Comparison of ENCODE assay signal across 8 mouse cellular contexts in genomic region chr11:98937914-98938694, GRCm38 (mm10). TPM values are rescaled to one million over a fixed set of nuclear protein-coding genes. Genes with fewer than 3 reads are reported as not detected.
A peak's percentile ranks its signal among the peaks of the same experiment; 100 is the strongest.
DNase-seq lines count a peak whose midpoint lies in the region; ATAC-seq and TF ChIP-seq lines count a peak whose summit lies in the region.

No protein-coding gene starts in this region.

- peak overlapping the region; percentile 97 for H3K27ac ChIP-seq in heart, embryonic 10.5 days
- H3K27ac ChIP-seq in kidney, postnatal 0 days, result peak overlapping the region; percentile 94

- peaks cover 88% of the 10 kb centered on the region for H3K4me1 ChIP-seq in heart, embryonic 10.5 days
- H3K4me1 ChIP-seq in kidney, postnatal 0 days (replicated peaks; ENCODE audit: insufficient read depth, low read length), result peaks cover 66% of the 10 kb centered on the region

- no peaks in the 10 kb centered on the region for H3K9me3 ChIP-seq in heart, embryonic 10.5 days
- H3K9me3 ChIP-seq in kidney, postnatal 0 days (replicated peaks; ENCODE audit: low read length), result no peaks in the 10 kb centered on the region

- WGBS in heart, embryonic 10.5 days, result under 1% methylated on average over 39 of the region's 39 CpGs
- under 1% methylated on average over 39 of the region's 39 CpGs for WGBS in kidney, postnatal 0 days

- H3K4me3 ChIP-seq in heart, embryonic 10.5 days, result peak overlapping the region; percentile 75
- peak overlapping the region; percentile 80 for H3K4me3 ChIP-seq in kidney, postnatal 0 days (replicated peaks; ENCODE audit: low read depth, low read length)

- H3K36me3 ChIP-seq in heart, embryonic 10.5 days, result peaks cover 10% of the 10 kb centered on the region; the same call in 1 of the 2 replicates
- H3K36me3 ChIP-seq in kidney, postnatal 0 days (ENCODE audit: insufficient read depth, low read length), result no peaks in the 10 kb centered on the region

- H3K4me2 ChIP-seq in kidney, postnatal 0 days (ENCODE audit: low read length), result peak overlapping the region; percentile 98

- H3K27me3 ChIP-seq in heart, embryonic 10.5 days (ENCODE audit: insufficient read depth, poor library complexity, severe bottlenecking), result no peaks in the 10 kb centered on the region
- no peaks in the 10 kb centered on the region for H3K27me3 ChIP-seq in kidney, postnatal 0 days (ENCODE audit: insufficient read depth, low read length)

- peak; percentile 3 for ATAC-seq in activated CD4-positive, CD25-positive, alpha-beta regulatory T cell, adult 4 months
- no peak for ATAC-seq in kidney, postnatal 0 days (replicated peaks; ENCODE audit: low FRiP score, low read depth)
- ATAC-seq in granulocyte monocyte progenitor cell, adult 5-6 weeks (replicated peaks; ENCODE audit: poor library complexity, severe bottlenecking), result no peak

- peak overlapping the region; percentile 91 for H3K9ac ChIP-seq in kidney, postnatal 0 days (ENCODE audit: low read depth, low read length)

- no peak for TF ChIP-seq CTCF in kidney, postnatal 0 days (IDR thresholded peaks at IDR 0.05; ENCODE audit: low read depth)

- peak; percentile 98 for DNase-seq in heart, adult 11 months
- no peak for DNase-seq in heart, adult 8-10 months (ENCODE audit: low spot score)
- DNase-seq in heart, embryonic 10.5 days (ENCODE audit: low spot score), result no peak
- DNase-seq in kidney, postnatal 0 days (ENCODE audit: low spot score), result peak; percentile 78
- DNase-seq in lung, postnatal 4 days, result peak; percentile 78 to 83
- peak; percentile 68 to 70 for DNase-seq in thymus, postnatal 10 days (ENCODE audit: low spot score in 2 of 2)

RNA-seq across cellular contexts. Expression of gene Rara, which starts 10.5 kb away (rescaled TPM):
- total RNA-seq in heart, adult 8-10 months (2022), result 10 to 100 TPM; 10.8 to 13.5 (median 11.9) TPM
- polyA plus RNA-seq in activated CD4-positive, CD25-positive, alpha-beta regulatory T cell, adult 4 months (2017; shearing (Covaris generic)), result 10 to 100 TPM in 1 of 2 experiments, 1 to 10 TPM in 1; 9.0 to 13.7 TPM
- 30.4 and 36.9 TPM in 2 replicates for polyA plus RNA-seq in heart, embryonic 10.5 days (2016; fragmentation: Nextera tagmentation; extraction: Ambion mirVana)
- 25.7 and 26.3 TPM in 2 replicates for polyA plus RNA-seq in kidney, postnatal 0 days (2015; fragmentation: Nextera tagmentation; extraction: Ambion mirVana)
- 3.8 and 8.8 TPM in 2 replicates for total RNA-seq in granulocyte monocyte progenitor cell, adult 5-6 weeks (2014; fragmentation: Nextera tagmentation)
- 1.9 and 3.1 TPM in 2 replicates for total RNA-seq in granulocyte monocyte progenitor cell, adult 5-6 weeks (2017)

RNA-seq across cellular contexts. Expression of gene Cdc6, which starts 30.5 kb away (rescaled TPM):
- under 1 TPM; 0.16 to 0.49 (median 0.25) TPM for total RNA-seq in heart, adult 8-10 months (2022)
- polyA plus RNA-seq in activated CD4-positive, CD25-positive, alpha-beta regulatory T cell, adult 4 months (2017; shearing (Covaris generic)), result 10 to 100 TPM; 10.1 to 17.7 TPM
- 39.3 and 47.7 TPM in 2 replicates for polyA plus RNA-seq in heart, embryonic 10.5 days (2016; fragmentation: Nextera tagmentation; extraction: Ambion mirVana)
- polyA plus RNA-seq in kidney, postnatal 0 days (2015; fragmentation: Nextera tagmentation; extraction: Ambion mirVana), result 12.3 and 15.5 TPM in 2 replicates
- 47.8 and 58.8 TPM in 2 replicates for total RNA-seq in granulocyte monocyte progenitor cell, adult 5-6 weeks (2014; fragmentation: Nextera tagmentation)
- 30.3 and 43.5 TPM in 2 replicates for total RNA-seq in granulocyte monocyte progenitor cell, adult 5-6 weeks (2017)

RNA-seq across cellular contexts. Expression of gene Gjd3, which starts 44.7 kb away (rescaled TPM):
- under 1 TPM in 1 of 4 experiments, not detected in 3; 0.44 TPM for total RNA-seq in heart, adult 8-10 months (2022)
- under 1 TPM in 1 of 2 experiments, not detected in 1; 0.41 TPM for polyA plus RNA-seq in activated CD4-positive, CD25-positive, alpha-beta regulatory T cell, adult 4 months (2017; shearing (Covaris generic))
- 1.0 and 1.1 TPM in 2 replicates for polyA plus RNA-seq in heart, embryonic 10.5 days (2016; fragmentation: Nextera tagmentation; extraction: Ambion mirVana)
- polyA plus RNA-seq in kidney, postnatal 0 days (2015; fragmentation: Nextera tagmentation; extraction: Ambion mirVana), result 1.1 and 1.6 TPM in 2 replicates
- not detected in 2 replicates for total RNA-seq in granulocyte monocyte progenitor cell, adult 5-6 weeks (2014; fragmentation: Nextera tagmentation)
- total RNA-seq in granulocyte monocyte progenitor cell, adult 5-6 weeks (2017), result 1.8 TPM in 1 of 2 replicates, not detected in the other

Comparison
In these comparisons a context has a peak if more than half of its experiments do, and no peak if none do; other contexts are left out.
1. DNase-seq: peak in heart, adult 11 months (single experiment), kidney, postnatal 0 days (single experiment), lung, postnatal 4 days (2 of 2) and thymus, postnatal 10 days (2 of 2); none in heart, adult 8-10 months (single experiment) and heart, embryonic 10.5 days (single experiment).